Mouse (Mus musculus): ENCODE results near the gene Pycard.

The Pycard gene

GRCm38 (mm10) chr7:128004487-128005362 is 11.1 kb upstream of the Pycard start:
- in situ Hi-C loops (cut with MboI; ENCODE audit: unreplicated experiment in 2 of 2) = loop anchor here in 1 of 2 experiments (25.0 kb wide), 1 partner anchor 708 kb away; no protein-coding TSS in a partner anchor

GRCm38 (mm10) chr7:128004150-128004486 is 10.5 kb upstream of the Pycard start:
- in situ Hi-C loops (cut with MboI; ENCODE audit: unreplicated experiment in 2 of 2) = loop anchor here in 1 of 2 experiments (25.0 kb wide), 1 partner anchor 708 kb away; no protein-coding TSS in a partner anchor

GRCm38 (mm10) chr7:128003688-128004087 is 10.0 kb upstream of the Pycard start, which contains the start of gene Trim72:
TSS of gene Trim72 (plus strand) at chr7:128003949.
- in situ Hi-C loops (cut with MboI; ENCODE audit: unreplicated experiment in 2 of 2) = loop anchor here in 1 of 2 experiments (25.0 kb wide), 1 partner anchor 709 kb away; no protein-coding TSS in a partner anchor

DNA sequence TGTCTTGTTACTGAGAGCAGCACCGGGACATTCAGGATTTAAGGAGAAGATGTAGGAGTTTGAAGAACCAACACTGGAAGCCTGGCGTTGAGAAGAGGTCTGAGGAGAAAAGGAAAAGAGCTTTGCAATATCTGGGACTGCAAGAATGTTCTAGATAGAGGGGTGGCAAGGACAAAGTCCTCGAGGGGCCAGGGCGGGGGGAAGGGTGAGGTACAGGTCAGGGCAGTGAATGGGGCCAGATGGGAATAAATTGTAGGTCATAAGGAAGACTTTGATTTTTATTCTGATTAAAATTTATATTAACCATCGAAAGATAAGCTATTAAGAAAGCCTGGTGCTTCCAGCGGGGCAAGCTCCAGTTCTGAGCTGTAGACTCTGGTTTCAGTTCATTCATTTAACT is 9.4 kb upstream of the Pycard start:
- in situ Hi-C loops (cut with MboI; ENCODE audit: unreplicated experiment in 2 of 2) = loop anchor here in 1 of 2 experiments (25.0 kb wide), 1 partner anchor 709 kb away; no protein-coding TSS in a partner anchor

DNA sequence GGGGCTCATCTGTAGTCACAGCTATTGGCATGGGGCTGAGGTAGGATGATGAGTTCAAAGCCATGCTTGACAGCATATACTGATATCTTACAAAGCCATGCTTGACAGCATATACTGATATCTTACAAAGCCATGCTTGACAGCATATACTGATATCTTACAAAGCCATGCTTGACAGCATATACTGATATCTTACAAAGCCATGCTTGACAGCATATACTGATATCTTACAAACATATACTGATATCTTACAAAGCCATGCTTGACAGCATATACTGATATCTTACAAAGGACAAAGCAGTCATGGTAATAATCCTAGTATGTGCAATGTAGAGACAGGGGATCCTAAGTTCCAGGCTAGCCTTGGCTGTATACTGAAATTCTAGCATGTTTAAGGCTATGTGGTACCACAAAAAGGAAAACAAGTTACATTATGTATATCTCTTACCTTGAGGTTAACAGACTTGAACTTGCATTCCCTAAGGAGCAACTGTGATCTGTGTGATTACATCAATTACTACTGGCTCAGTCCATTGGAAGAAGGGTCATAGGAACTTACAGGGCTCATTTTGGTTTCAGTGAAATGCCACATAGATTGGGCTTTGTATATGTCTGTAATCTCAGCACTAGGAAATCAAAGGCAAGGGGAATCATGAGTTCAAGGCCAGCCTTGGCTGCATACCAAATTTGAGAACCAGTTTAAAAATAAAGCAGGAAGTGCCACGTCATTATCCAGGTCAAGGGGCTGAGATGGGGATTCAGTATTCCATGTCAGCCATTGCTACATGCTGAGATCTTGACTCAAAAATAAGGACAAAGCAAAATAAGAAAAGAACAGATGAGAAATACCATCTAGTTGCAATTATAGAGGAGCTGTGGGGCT is 6.6 kb upstream of the Pycard start:
- in situ Hi-C loops (cut with MboI; ENCODE audit: unreplicated experiment in 2 of 2) = loop anchor here in 1 of 2 experiments (25.0 kb wide), 1 partner anchor 712 kb away; no protein-coding TSS in a partner anchor

- in situ Hi-C loops (cut with MboI; ENCODE audit: unreplicated experiment in 2 of 2) = loop anchor here (10.0 to 25.0 kb wide), 3 partner anchors 95 to 713 kb away; no protein-coding TSS in a partner anchor
Observed at GRCm38 (mm10) chr7:127999436-127999835, 5.8 kb upstream of the Pycard start.

GRCm38 (mm10) chr7:127992488-127993340 is 953 bp downstream of the Pycard start:
- in situ Hi-C loops (cut with MboI; ENCODE audit: unreplicated experiment in 2 of 2) = loop anchor here (5.0 to 25.0 kb wide), 4 partner anchors 102 to 720 kb away; no protein-coding TSS in a partner anchor

GRCm38 (mm10) chr7:127991643-127992487 is 1.8 kb downstream of the Pycard start:
- in situ Hi-C loops (cut with MboI; ENCODE audit: unreplicated experiment in 2 of 2) = loop anchor here (5.0 to 25.0 kb wide), 4 partner anchors 103 to 720 kb away; no protein-coding TSS in a partner anchor

DNA sequence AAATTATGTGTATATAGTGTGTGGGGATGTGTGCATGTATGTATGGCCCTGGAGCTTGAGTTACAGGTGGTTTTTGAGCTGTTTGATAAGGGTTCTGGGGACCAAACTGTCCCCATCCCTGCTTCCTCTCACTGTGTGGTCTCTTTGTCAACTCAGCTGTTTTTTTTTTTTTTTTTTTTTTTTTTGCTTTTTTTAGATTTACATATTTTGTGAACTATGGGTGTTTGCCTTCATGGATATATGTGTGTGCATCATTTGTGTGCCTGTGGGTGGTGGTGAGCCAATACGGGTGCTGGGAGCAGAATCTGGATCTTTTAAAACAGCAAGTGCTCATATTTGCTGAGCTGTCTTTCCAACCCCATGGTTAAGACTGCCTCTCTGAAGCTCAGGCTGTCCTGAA is 4.8 kb downstream of the Pycard start:
- in situ Hi-C loops (cut with MboI; ENCODE audit: unreplicated experiment in 2 of 2) = loop anchor here (5.0 to 25.0 kb wide), 3 partner anchors 218 to 723 kb away; partner anchors contain the start of gene Cox6a2 (in 1 of the 2)

GRCm38 (mm10) chr7:127980606-127981005 is 13.1 kb downstream of the Pycard start:
- in situ Hi-C loops (cut with MboI; ENCODE audit: unreplicated experiment in 2 of 2) = loop anchor here in 1 of 2 experiments (5.0 to 25.0 kb wide), 3 partner anchors 227 to 732 kb away; partner anchors contain the start of gene Cox6a2

DNA sequence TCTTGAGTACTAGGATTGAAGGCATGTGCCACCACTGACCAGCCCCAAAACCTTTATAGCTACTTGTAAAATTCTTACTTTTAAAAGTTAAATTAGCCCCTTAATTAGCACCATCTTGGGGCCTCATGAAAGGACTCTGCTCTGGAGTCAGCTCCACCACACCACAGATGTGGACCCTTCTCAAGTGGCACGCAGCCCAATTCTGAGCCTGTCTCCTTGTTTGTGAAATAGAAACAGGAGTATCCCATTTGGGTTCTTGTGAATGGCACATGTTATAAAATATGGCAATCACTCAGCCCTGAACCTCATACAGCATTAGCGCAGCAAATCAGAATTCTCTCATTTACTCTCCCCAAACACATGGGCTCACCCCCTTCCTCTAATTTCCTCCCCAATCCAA is 14.8 kb downstream of the Pycard start:
- in situ Hi-C loops (cut with MboI; ENCODE audit: unreplicated experiment in 2 of 2) = loop anchor here in 1 of 2 experiments (25.0 kb wide), 2 partner anchors 358 to 733 kb away; no protein-coding TSS in a partner anchor

- in situ Hi-C loops (cut with MboI; ENCODE audit: unreplicated experiment in 2 of 2) = no loop called here
Observed at GRCm38 (mm10) chr7:127974413-127974930, 19.2 kb downstream of the Pycard start.

- in situ Hi-C loops (cut with MboI; ENCODE audit: unreplicated experiment in 2 of 2) = no loop called here
Observed at GRCm38 (mm10) chr7:127967922-127968828, 25.5 kb downstream of the Pycard start.

- in situ Hi-C loops (cut with MboI; ENCODE audit: unreplicated experiment in 2 of 2) = no loop called here
Observed at GRCm38 (mm10) chr7:127967004-127967921, 26.4 kb downstream of the Pycard start, which contains the start of gene Fus. TSS of gene Fus (plus strand) at chr7:127967457.

DNA sequence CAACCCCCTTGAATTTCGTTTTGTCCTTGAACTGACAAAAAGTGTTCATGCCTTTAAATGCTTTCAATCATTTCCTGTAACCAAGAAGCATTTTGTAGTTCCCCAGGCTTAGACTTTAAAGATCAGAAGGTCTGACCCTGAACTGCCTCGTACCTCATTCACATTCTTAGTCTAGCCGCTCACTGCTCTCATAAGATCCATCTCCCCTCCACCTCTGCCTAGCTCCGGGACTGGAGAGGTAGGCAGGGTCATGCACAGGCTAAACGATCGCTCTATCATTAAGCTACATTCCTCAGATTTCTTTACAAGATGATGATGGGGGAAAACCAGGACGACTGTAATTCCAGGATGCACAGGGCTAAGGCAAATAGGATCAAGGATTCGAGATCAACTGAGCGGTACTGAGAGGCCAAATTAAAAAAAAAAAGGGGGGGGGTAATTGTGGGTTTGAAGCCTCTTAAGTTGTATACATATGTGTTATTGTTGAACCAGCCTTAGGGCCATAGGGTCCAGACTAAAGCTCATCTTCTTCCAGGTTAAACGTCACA is 27.2 kb downstream of the Pycard start:
- in situ Hi-C loops (cut with MboI; ENCODE audit: unreplicated experiment in 2 of 2) = no loop called here

DNA sequence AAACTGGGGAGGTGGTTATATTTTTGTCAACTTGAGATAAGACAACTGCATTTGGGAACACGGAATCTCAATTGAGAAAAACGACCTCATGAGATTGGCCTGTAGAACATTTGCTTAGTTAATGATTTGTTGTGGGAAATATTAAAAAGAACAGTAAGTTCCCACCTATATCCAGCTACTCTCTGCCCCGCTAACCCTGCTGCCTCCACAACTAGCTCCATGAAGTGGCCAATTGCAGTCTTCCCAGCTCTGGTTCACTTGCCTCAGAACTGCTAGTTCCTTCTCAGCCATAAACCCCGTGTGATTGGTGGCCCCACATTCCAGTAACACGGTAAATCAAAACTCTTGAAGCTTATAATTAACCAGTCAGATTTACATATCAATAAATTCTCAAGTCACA is 34.3 kb downstream of the Pycard start:
- in situ Hi-C loops (cut with MboI; ENCODE audit: unreplicated experiment in 2 of 2) = no loop called here

Data from v-Abl transformed pro-B cells (cell line).